Mouse (Mus musculus): ENCODE measurements at regions not wholly inside any gene's neighbourhood (a gene's known extent, or its start where the extent isn't known, plus 50 kb on each side); places are given as distances from the start of the nearest gene placed in this dataset.

DNA sequence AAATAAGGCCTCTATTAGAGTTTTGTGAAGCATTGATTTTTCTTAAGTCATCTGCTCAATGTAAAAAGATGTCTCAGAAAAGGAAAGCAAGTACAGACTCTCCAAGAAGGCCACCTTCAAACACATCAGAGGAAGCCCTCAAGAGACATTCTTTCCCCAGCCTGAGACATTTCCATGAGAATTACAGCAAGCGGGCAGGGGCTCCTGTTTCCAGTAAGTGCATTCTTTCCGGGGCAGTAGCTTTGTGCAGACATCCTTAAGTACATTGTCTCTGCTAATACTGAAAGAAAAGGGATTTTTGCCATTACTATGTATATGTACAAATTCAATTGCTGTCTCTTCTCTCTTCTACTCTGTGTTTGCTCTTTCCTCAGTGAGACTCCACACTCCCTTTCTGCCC, 189.3 kb upstream of the Kynu start:
- no peak for TF ChIP-seq CTCF (IDR thresholded peaks at IDR 0.05 in 2 of 3, conservative IDR thresholded peaks at IDR 0.05 in 1 of 3; ENCODE audit: control insufficient read depth in 1 of 3, insufficient read depth in 1 of 3, low read depth in 2 of 3, low read length in 3 of 3, poor library complexity in 1 of 3, severe bottlenecking in 1 of 3)
- no peak for TF ChIP-seq POLR2A (IDR thresholded peaks at IDR 0.05; ENCODE audit: control insufficient read depth in 1 of 2, insufficient read depth in 1 of 2, low read depth in 1 of 2, low read length in 2 of 2, poor library complexity in 1 of 2)
- TF ChIP-seq EP300 (IDR thresholded peaks at IDR 0.05; ENCODE audit: low read depth in 1 of 2, low read length in 2 of 2), result no peak
- TF ChIP-seq POLR2AphosphoS2 (IDR thresholded peaks at IDR 0.05; ENCODE audit: low read length), result no peak
- TF ChIP-seq RAD21 (IDR thresholded peaks at IDR 0.05; ENCODE audit: low read depth, low read length), result no peak
- no peak for TF ChIP-seq E2F4 (IDR thresholded peaks at IDR 0.05; ENCODE audit: borderline replicate concordance, low read depth, low read length)
- no peak for TF ChIP-seq TCF12 (IDR thresholded peaks at IDR 0.05; ENCODE audit: low read depth, low read length)
- no peak for TF ChIP-seq ZC3H11A (IDR thresholded peaks at IDR 0.05; ENCODE audit: low read depth, low read length)
- TF ChIP-seq TAL1 (IDR thresholded peaks at IDR 0.05; ENCODE audit: low read length), result no peak
